Mouse (Mus musculus): ENCODE measurements at regions not wholly inside any gene's neighbourhood (a gene's known extent, or its start where the extent isn't known, plus 50 kb on each side); places are given as distances from the start of the nearest gene placed in this dataset.

DNA sequence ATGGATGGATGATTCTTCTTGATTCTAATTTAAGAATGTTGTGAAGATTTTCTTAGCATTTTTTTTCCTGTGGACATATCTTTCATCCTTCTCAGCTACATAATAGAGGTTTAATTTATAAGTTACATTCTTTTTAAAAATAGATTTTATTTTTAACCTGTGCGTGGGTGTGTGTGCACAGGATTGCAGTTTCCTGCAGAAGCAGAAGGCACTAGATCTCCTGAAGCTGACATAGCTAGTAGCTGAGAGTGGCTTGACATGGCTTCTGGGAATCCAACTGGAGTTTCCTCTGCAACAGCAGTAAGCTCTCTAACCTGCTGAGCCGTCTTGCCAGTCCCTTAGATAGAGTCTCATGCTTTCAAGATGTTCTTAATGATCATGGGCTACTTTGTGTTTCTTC is 377.5 kb downstream of the Lrriq3 start:
- DNase-seq = no peak

DNA sequence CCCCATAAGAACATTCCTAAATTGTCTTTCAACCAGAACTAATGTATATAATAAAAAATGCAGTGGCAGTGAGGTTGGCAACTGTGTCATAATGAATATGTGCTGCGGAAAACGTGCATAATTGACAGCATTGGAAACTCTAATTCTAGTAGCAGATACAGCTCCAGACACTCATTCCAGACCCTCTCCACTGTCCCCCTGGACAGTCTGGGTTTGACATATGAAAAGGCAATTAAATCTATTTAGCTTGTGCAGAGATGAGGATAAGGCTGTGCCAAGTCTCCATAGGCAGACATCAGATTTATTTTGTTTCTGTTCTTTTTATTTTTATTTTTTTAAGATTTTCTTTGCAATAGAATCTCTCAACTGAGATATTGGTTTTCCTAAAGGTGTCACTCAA is 392.3 kb downstream of the Lrriq3 start:
- DNase-seq = no peak

DNA sequence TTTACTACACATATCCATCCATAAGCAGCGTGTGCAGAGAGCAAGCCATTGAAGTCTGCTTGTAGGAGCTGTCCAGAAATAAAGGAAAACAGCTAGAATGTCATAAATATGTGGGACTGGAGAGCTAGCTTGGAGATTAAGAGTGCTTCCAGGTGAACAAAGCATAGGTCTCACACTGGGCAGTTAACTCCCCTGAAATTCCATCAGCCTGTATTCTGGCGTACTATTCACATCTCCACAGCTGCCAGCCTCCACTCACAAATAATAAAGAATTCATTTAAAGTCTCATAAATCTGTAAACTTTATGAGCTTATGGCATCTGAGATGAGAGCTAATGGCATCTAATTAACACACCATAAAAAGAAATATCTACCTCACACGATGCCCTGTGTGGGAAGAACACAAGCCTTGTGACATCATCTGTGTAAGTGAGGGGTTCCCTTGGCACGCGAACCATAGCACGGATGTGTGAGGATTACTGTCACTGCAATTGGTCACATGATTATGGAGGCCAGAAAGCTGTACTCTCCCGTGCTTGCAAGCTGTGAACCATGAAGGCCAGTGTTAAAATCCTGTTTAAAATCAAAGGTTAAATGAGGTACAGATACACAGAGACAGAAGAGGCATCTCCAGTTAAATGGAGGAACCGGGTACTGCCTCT is 394.8 kb downstream of the Lrriq3 start:
- no peak for DNase-seq

DNA sequence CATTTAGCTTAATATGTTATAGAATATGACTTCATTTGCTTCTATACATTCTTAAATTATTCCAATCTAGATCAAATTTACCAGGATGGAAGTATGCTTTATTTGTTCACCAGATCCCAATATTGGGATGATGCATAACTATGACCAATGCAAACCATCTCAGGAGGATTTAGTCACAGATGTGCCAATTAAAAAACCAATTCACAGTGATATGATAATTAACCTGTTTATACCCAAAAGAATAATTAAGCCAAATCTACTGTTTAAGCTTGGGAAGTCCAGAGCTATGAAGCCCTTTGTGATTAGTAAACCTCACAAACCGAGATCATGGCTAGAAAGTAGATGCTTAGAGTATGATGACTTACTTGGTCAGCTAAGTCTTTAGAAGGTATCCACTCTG is 397.4 kb downstream of the Lrriq3 start:
- no peak for DNase-seq

DNA sequence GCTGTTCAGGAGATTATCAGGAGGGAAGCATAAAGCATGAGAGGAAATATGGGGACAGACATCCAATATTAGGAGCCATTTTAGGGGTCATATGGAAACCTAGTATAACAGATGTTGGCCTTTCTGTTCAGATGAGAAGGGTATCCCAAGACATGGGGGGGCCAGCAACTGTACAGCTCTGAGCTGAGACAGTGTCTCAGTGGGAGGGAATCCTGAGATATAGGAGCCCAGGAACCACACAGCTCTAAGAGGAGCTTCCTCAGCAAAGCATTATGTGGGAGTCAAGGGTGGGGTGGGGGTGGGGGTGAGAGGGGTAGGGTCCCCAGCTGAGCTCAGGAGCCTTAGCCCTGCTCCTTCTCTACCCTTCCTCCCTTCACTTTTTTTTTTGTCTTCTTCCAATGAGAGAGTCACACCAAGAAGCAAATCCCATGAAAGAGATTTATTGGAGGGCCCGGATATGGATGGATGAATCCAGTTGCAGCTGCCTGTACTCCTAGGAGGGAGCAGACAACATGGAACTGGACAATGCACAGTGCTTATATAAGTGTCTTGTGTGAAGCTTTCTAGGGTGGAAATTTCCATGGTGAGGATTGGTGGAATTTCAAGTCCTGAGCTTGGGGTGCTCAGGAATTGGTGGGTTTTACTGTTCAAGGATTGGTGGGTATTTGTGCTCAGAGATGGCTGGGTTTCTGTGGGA is 417.1 kb downstream of the Lrriq3 start:
- no peak for DNase-seq

DNA sequence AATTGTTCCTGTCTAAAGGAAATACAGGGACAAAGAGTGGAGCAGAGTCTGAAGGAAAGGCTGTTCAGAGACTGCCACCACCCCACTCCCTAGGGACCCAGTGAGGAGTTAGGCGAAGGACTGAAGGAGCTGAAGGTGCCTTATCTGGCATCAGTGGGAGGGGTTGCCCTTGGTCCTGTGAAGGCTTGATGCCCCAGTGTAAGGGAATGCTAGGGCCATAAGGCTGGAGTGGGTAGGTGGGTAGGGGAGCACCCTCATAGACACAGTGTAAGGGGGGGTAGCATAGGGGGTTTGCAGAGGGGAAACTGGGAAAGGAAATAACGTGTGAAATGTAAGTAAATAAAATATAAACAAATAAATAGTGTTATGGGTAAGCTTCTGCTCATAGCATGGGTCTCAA is 420.7 kb downstream of the Lrriq3 start:
- DNase-seq = no peak

DNA sequence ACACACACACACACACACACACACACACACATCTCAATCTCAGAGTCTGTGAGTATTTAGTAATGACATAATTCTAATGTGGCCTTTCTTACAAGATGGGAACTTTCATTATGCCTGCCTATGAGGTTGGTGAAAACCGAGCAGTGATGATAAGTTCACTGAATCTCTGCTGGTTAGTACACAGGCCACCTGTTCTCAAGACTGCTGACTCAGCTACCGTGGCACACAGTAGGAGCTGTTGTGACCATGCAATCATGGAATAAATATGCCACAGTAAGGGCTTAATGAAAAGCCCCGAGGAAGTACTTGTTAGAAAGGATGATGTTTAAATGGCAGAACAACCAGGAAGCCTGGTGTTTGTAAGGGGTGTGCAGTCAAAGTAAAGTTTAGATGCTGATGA is 436.1 kb downstream of the Lrriq3 start:
- no peak for DNase-seq

DNA sequence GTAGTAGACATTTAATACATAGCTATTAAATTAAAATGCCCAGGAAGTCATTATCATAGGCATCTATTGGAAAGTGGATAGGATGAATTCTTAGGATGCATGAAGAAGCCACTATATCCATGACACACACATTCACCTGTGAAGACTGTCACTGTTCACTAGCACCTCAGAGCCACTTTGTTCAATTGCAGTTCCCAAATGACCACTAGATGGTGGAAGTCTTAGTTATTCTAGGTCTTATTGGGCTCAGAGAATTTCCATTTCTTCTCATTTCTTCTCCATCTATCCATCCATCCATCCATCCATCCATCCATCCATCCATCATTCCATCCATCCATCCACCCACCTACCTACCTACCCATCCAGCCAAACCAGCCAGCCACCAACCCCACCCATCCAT is 437.6 kb downstream of the Lrriq3 start:
- no peak for DNase-seq

DNA sequence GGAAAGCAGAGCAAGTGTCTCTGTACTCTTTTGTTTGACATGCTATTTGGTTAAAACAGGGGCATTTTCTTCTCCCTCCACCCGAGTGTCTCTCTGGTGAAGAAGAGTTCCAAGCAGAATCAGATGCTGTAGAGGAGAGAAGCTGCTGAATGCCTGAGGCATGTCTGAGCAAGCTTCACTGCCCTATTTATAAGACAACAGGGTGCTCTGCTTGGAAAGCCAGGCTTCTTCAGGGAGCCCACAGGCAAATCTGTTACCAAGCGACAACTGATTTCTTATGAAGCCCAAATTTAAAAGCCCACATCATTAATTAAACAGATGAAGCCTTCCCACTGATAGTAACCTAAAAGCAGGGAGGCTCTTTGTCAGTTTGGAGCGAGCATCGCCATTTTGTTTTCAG is 438.8 kb downstream of the Lrriq3 start:
- DNase-seq = no peak

DNA sequence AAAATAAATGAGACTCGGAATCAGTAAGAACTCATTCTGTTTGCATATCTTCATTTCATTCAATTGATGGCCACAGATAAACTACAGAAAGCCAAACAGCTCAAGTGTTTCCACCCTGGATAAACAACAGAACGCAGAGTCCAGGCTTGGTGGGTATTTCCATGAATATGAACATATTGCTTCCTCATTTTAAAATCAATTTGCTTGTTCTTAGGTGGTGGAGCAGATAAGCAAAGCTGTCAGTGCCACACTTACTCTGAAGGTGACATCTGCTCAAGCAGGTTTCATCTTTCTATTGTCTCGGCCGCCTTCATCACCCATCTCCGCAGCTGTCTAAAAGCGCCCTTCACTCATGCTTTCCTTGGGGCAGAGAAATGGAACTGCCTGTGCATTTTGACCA is 455.0 kb downstream of the Lrriq3 start:
- no peak for DNase-seq

DNA sequence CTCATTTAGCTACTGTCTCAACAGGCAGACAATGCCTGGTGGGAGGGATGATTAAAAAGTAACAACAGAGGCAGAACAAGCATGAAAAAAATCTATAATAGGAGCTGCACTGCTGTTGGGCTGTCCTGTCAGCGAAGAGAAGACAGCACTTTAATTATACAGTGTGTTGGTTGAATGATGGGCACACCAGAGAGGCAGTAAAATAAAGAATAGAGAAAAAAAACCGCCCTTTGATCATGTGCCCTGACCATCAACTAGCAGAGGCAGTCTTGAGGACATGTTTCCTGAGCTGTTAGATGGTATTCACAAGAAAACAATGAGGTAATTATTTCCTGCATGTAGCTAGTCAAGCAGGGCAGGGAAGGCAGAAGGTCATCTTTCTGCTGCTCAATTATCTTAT is 483.9 kb downstream of the Lrriq3 start:
- DNase-seq = no peak

DNA sequence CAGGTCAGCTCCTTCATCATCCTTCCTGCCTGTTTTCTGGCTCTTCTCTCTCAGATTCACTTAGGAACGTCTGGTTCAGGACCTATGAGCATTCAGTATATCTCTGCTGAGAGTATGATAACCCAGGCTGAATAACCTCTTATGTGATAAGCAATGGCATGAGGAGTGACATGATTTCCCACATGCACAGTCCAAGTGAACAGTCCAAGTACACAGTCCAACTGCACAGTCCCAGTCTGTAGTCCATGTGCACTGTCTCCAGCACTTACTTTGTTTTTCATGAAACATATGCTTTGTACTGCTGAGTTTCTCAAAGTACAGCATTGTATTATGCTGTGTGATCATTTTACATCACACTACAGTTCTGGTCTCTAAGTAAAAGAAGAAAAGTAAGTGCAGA is 510.8 kb downstream of the Lrriq3 start:
- no peak for DNase-seq
